Mouse (Mus musculus): ENCODE data around the gene Prkaa2. TPM values are rescaled to one million over a fixed set of nuclear protein-coding genes. Genes with fewer than 3 reads are reported as not detected.

The Prkaa2 gene
- polyA plus RNA-seq, 1 experiment from 2014 or later, result 5.5 TPM

GRCm38 (mm10) chr4:105001736-105002135, 108.0 kb downstream of the Prkaa2 start:
- ATAC-seq (ENCODE audit: low FRiP score), result no peak
- H3K4me3 ChIP-seq (replicated peaks), result no peak overlapping the region
- no peak overlapping the region for H3K27ac ChIP-seq
- no peaks in the 10 kb centered on the region for H3K9me3 ChIP-seq
- H3K27me3 ChIP-seq, result no peaks in the 10 kb centered on the region
- no peaks in the 10 kb centered on the region for H3K36me3 ChIP-seq (replicated peaks)
- WGBS, result 52% methylated on average over 1 of the region's 1 CpGs
- no peaks in the 10 kb centered on the region for H3K4me1 ChIP-seq
- no peak overlapping the region for H3K4me2 ChIP-seq
- H3K9ac ChIP-seq, result no peak overlapping the region

- Histone ChIP-seq H3K36me3 (replicated peaks) (no peaks in the 10 kb centered on the region), H3K4me1 (no peaks in the 10 kb centered on the region), H3K27me3 (no peaks in the 10 kb centered on the region), H3K9me3 (no peaks in the 10 kb centered on the region), H3K4me2 (no peak overlapping the region), H3K4me3 (replicated peaks) (no peak overlapping the region), H3K27ac (no peak overlapping the region), H3K9ac (no peak overlapping the region)
- no peak for ATAC-seq (ENCODE audit: low FRiP score)
- WGBS, result 76% methylated on average over 5 of the region's 5 CpGs
Measured at GRCm38 (mm10) chr4:104999702-105000101, 110.0 kb downstream of the Prkaa2 start.

GRCm38 (mm10) chr4:104993140-104993874, 116.4 kb downstream of the Prkaa2 start:
- Histone ChIP-seq H3K4me2 (no peak overlapping the region), H3K27ac (no peak overlapping the region), H3K36me3 (replicated peaks) (no peaks in the 10 kb centered on the region), H3K9ac (no peak overlapping the region), H3K4me1 (no peaks in the 10 kb centered on the region), H3K9me3 (no peaks in the 10 kb centered on the region), H3K27me3 (no peaks in the 10 kb centered on the region), H3K4me3 (replicated peaks) (no peak overlapping the region)
- WGBS, result 91% methylated on average over 10 of the region's 10 CpGs
- ATAC-seq (ENCODE audit: low FRiP score), result no peak

DNA sequence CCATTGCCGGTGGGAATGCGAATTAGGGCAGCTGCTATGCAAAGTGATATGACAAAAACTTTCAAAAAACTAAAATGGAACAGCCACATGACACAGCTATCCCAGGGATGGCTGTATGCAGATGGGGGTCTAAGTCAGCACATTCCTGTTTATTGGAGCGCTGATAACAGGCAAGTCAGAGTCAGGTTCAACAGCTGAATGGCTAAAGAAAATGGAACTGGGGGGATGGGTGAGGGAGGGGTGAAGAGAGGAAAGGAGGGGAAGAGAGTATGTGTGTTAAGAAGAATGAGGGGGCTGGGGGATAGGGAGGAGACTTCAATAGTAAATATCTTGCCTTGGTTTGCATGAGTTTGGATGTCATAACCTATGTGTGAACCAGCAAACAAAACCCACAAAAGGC, 117.4 kb downstream of the Prkaa2 start:
- no peaks in the 10 kb centered on the region for H3K9me3 ChIP-seq
- no peak overlapping the region for H3K27ac ChIP-seq
- no peak overlapping the region for H3K9ac ChIP-seq
- H3K4me2 ChIP-seq, result no peak overlapping the region
- no peaks in the 10 kb centered on the region for H3K27me3 ChIP-seq
- H3K36me3 ChIP-seq (replicated peaks), result no peaks in the 10 kb centered on the region
- H3K4me1 ChIP-seq, result no peaks in the 10 kb centered on the region
- no peak for ATAC-seq (ENCODE audit: low FRiP score)
- H3K4me3 ChIP-seq (replicated peaks), result no peak overlapping the region
- WGBS, result 80% methylated on average over 3 of the region's 3 CpGs

DNA sequence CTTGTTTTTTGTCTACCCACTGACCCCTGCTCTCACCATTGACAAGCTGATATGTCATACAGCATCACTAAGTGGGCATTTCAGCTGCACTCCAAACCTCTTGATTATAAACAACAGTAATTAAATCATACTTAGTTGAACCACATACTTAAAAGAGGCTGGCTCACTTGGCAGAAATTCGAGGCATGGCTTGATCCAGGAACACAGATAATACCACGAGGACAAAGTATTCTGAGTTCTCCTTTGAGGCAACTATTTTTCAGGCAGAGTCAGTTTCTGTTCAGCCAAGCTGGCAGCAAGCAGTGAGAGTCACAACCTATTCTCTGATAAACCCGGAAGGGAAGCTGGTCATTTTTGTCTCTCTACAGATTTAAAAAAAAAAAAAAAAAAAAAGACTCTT, 119.0 kb downstream of the Prkaa2 start:
- H3K4me3 ChIP-seq (replicated peaks), result no peak overlapping the region
- no peaks in the 10 kb centered on the region for H3K9me3 ChIP-seq
- H3K36me3 ChIP-seq (replicated peaks), result no peaks in the 10 kb centered on the region
- no peak for ATAC-seq (ENCODE audit: low FRiP score)
- no peaks in the 10 kb centered on the region for H3K4me1 ChIP-seq
- no peaks in the 10 kb centered on the region for H3K27me3 ChIP-seq
- 74% methylated on average over 3 of the region's 3 CpGs for WGBS
- H3K4me2 ChIP-seq, result no peak overlapping the region
- no peak overlapping the region for H3K9ac ChIP-seq
- H3K27ac ChIP-seq, result no peak overlapping the region

- H3K4me1 ChIP-seq, result no peaks in the 10 kb centered on the region
Measured at GRCm38 (mm10) chr4:104990016-104990415, 119.7 kb downstream of the Prkaa2 start.

DNA sequence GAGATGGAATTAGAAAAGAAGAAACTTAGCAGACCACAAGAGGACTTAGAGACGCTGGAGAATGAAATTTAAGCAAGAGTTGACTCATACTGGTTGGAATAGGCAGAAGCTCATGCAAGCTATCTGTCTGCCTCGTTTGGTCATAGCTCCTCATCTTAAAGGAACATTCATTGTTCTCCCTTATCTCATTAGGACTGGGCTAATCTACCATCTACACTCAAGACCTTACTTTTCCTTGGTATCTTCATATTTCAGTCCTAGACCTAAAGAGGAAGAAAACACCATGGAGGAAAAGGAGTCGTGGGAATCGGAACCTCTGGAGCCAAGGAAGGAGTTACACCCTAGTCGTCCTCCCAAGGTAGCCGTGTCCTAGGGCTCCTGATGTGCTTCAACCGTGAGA, 121.0 kb downstream of the Prkaa2 start:
- H3K4me3 ChIP-seq (replicated peaks), result no peak overlapping the region
- H3K4me1 ChIP-seq, result no peaks in the 10 kb centered on the region
- no peak for ATAC-seq (ENCODE audit: low FRiP score)
- H3K9me3 ChIP-seq, result no peaks in the 10 kb centered on the region
- no peaks in the 10 kb centered on the region for H3K36me3 ChIP-seq (replicated peaks)
- H3K27me3 ChIP-seq, result no peaks in the 10 kb centered on the region
- H3K9ac ChIP-seq, result no peak overlapping the region
- WGBS, result 86% methylated on average over 7 of the region's 7 CpGs
- H3K27ac ChIP-seq, result no peak overlapping the region
- no peak overlapping the region for H3K4me2 ChIP-seq

More at GRCm38 (mm10) chr4:104990016-104990415, 119.7 kb downstream of the Prkaa2 start:
- H3K36me3 ChIP-seq (replicated peaks), result no peaks in the 10 kb centered on the region
- 91% methylated on average over 6 of the region's 6 CpGs for WGBS
- H3K9me3 ChIP-seq, result no peaks in the 10 kb centered on the region
- H3K9ac ChIP-seq, result no peak overlapping the region
- ATAC-seq (ENCODE audit: low FRiP score), result no peak
- H3K4me2 ChIP-seq, result no peak overlapping the region
- no peak overlapping the region for H3K27ac ChIP-seq
- H3K4me3 ChIP-seq (replicated peaks), result no peak overlapping the region
- H3K27me3 ChIP-seq, result no peaks in the 10 kb centered on the region

- no peak overlapping the region for H3K27ac ChIP-seq
- H3K36me3 ChIP-seq (replicated peaks), result no peaks in the 10 kb centered on the region
- WGBS, result 85% methylated on average over 5 of the region's 5 CpGs
- H3K9ac ChIP-seq, result no peak overlapping the region
- no peaks in the 10 kb centered on the region for H3K4me1 ChIP-seq
- ATAC-seq (ENCODE audit: low FRiP score), result no peak
- no peaks in the 10 kb centered on the region for H3K9me3 ChIP-seq
- no peak overlapping the region for H3K4me3 ChIP-seq (replicated peaks)
- H3K4me2 ChIP-seq, result no peak overlapping the region
- no peaks in the 10 kb centered on the region for H3K27me3 ChIP-seq
Measured at GRCm38 (mm10) chr4:104988102-104988501, 121.6 kb downstream of the Prkaa2 start.

DNA sequence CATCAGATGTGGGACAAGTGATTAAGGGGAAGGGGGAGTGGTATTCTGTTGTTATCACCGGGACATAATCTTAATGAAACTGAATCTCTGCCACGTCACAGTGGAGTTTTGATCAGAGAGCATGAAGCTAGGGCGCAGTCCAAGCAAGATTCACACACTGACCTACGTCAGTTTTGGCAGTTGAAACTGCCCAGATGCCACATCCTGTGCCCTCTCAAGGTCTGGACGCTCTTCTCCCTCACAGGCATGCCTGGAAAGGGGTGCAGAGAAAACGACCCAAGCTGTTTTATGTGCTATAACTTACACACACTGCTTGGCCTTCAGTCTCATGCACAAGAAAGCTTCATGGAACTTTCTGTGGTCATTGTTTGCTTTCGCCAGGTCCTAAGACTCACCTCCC, 122.1 kb downstream of the Prkaa2 start:
- H3K36me3 ChIP-seq (replicated peaks), result no peaks in the 10 kb centered on the region
- H3K9me3 ChIP-seq, result no peaks in the 10 kb centered on the region
- no peak for ATAC-seq (ENCODE audit: low FRiP score)
- H3K9ac ChIP-seq, result no peak overlapping the region
- WGBS, result 76% methylated on average over 7 of the region's 7 CpGs
- H3K4me1 ChIP-seq, result no peaks in the 10 kb centered on the region
- no peak overlapping the region for H3K4me2 ChIP-seq
- no peak overlapping the region for H3K4me3 ChIP-seq (replicated peaks)
- no peak overlapping the region for H3K27ac ChIP-seq
- no peaks in the 10 kb centered on the region for H3K27me3 ChIP-seq

DNA sequence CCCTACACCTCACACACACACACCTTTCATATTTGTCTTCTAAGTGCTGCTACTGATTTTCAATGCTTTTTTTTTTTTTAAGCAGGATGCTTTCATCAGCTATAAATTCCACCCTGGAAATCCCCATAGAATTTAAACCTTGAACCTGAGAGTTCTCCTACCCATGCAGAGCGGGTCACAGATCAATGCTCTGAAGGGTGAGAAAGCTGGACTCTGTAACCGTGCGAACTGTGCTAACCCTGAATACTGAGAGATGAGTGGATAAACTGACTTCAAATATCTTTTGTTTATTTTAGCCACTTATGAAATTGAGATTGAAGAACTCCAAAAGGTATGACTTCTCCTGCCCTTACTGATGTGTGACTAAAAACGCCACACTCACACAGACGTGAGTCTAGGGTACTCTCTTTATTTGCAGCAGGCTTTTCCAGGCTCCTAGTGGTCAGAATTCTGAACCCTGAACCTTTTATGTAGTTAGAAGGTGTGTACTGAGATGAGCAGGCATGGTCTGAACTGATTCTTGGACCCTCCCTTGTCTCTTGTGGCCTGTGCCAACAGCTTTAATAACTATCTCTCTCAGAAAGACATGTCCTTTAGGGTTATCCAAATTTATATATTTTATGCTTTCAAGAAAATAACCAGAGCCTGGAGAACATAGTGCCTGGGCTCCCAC, 123.6 kb downstream of the Prkaa2 start:
- Histone ChIP-seq H3K4me3 (replicated peaks) (no peak overlapping the region), H3K36me3 (replicated peaks) (no peaks in the 10 kb centered on the region), H3K4me1 (no peaks in the 10 kb centered on the region), H3K9me3 (no peaks in the 10 kb centered on the region), H3K9ac (no peak overlapping the region), H3K4me2 (no peak overlapping the region), H3K27ac (no peak overlapping the region), H3K27me3 (no peaks in the 10 kb centered on the region)
- 89% methylated on average over 5 of the region's 5 CpGs for WGBS
- no peak for ATAC-seq (ENCODE audit: low FRiP score)

Other genes with a start within 250 kb of the Prkaa2 start
- gene C8a, start 233.5 kb downstream of the Prkaa2 start, polyA plus RNA-seq (2016; fragmentation: Nextera tagmentation; extraction: Ambion mirVana), result not detected in 2 replicates
- gene Fyb2, start 196.4 kb downstream of the Prkaa2 start, polyA plus RNA-seq (2016; fragmentation: Nextera tagmentation; extraction: Ambion mirVana), result 0.19 and 0.33 TPM in 2 replicates
- 84.9 and 90.4 TPM in 2 replicates for gene Plpp3, start 47.5 kb upstream of the Prkaa2 start, polyA plus RNA-seq (2016; fragmentation: Nextera tagmentation; extraction: Ambion mirVana)

Data from forebrain, embryonic 12.5 days (tissue).